Mouse (Mus musculus): ENCODE results near the gene Spg7.

DNA sequence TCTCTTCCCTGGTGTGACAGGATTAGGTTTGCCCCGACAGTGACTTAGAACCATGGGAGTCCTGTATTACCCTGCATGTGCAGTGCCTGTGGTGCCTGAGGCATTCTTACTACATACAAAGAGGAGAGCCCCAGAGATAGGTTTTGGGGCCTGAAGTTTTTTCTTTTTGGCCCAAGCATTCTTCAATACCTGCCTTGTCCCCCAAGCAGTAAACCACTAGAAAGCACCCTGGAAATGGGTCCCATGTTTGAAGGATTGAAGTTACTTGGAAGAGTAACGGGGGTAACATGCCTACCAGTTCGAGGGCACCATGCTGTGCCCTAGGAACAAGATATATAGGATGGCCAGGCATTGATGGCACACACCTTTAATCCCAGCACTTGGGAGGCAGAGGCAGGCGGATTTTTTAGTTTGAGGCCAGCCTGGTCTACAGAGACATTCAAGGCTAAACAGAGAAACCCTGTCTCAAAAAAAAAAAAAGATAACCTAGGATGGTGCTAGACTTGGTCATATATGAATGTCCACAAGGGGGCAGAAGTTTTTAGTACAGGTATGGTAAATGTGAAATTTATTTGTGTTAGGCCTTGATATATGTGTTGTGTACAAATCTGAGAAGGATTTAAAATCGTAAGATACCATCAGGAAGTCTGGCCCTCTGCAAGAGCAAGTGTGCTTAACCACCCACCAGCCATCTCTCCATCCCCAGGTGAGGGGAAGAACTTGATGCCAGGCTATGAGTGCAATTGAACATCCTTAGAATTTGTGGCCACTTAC, 43.0 kb downstream of the Spg7 start:
- TF ChIP-seq CTCF (IDR thresholded peaks at IDR 0.05; ENCODE audit: low read depth, low read length) (no peak), POLR2A (IDR thresholded peaks at IDR 0.05; ENCODE audit: insufficient read depth, low read length) (no peak), EP300 (IDR thresholded peaks at IDR 0.05; ENCODE audit: insufficient read depth, low read depth, low read length) (no peak)

Measured in ES-Bruce4 (cell line).